21 mouse cellular contexts compared by ENCODE assay signal in the genomic region with DNA sequence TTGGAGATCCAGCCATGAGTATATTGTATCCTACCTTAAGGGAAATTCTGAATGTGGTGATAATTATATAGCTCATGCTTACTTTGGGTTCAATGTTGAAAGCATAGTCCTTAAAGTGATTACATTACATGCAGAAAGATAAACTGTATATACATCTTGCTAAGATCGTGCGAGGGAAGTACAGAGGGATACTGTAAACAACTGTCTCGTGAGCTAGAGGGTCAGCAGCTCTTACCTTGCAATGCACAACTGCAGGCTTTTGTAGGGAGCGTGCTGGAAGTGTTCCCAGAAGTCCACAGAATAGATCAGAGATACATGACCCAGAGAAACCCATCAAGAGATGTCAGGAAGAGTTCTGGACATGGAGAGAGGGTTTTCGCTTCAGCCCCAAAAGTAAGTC.
DNase-seq lines count a peak whose midpoint lies in the region; ATAC-seq and TF ChIP-seq lines count a peak whose summit lies in the region.
"Had no signal": no experiment of that assay in that cellular context is flagged by ENCODE, and none has a peak within 500 bp of the region (broad histone marks: within the 10 kb centered on the region; RNA-seq: fewer than 3 reads in every experiment).

No protein-coding gene starts in this region.

- DNase-seq in embryonic facial prominence, embryonic 10.5 days (ENCODE audit: low spot score) = no peak
- DNase-seq in lung, postnatal 0 days (ENCODE audit: low spot score) = no peak
- DNase-seq in left cerebral cortex, postnatal 14 days (ENCODE audit: low spot score in 2 of 2) = no peak
- DNase-seq: adrenal gland, adult 8-10 months; adrenal gland, postnatal 36 days; B cell, adult 2 months; cerebellum, adult 2 months; cerebellum, postnatal 10 days; forebrain, postnatal 0 days; gastrocnemius, adult 2 months; gastrocnemius, postnatal 25 days; heart, postnatal 36 days had no signal

- WGBS in embryonic facial prominence, embryonic 13.5 days = 79% methylated on average over 5 of the region's 5 CpGs
- WGBS in embryonic facial prominence, embryonic 10.5 days = 88% methylated on average over 5 of the region's 5 CpGs
- 45% methylated on average over 5 of the region's 5 CpGs for WGBS in lung, embryonic 16.5 days
- 35% methylated on average over 5 of the region's 5 CpGs for WGBS in lung, postnatal 0 days
- 47% methylated on average over 5 of the region's 5 CpGs for WGBS in intestine, embryonic 16.5 days
- WGBS in heart, embryonic 12.5 days = 76% methylated on average over 5 of the region's 5 CpGs

- H3K4me3 ChIP-seq in embryonic facial prominence, embryonic 13.5 days = no peak overlapping the region
- H3K4me3 ChIP-seq in embryonic facial prominence, embryonic 10.5 days = no peak overlapping the region
- no peak overlapping the region for H3K4me3 ChIP-seq in lung, embryonic 16.5 days (ENCODE audit: low read length)
- no peak overlapping the region for H3K4me3 ChIP-seq in lung, postnatal 0 days (ENCODE audit: low read depth, low read length)
- H3K4me3 ChIP-seq in intestine, embryonic 16.5 days (ENCODE audit: low read length) = no peak overlapping the region
- no peak overlapping the region for H3K4me3 ChIP-seq in heart, embryonic 12.5 days
- H3K4me3 ChIP-seq: forebrain, embryonic 12.5 days; gastrocnemius, adult 2 months; heart, embryonic 13.5 days; hindbrain, embryonic 15.5 days had no signal

- H3K27me3 ChIP-seq in embryonic facial prominence, embryonic 13.5 days = no peaks in the 10 kb centered on the region
- no peaks in the 10 kb centered on the region for H3K27me3 ChIP-seq in embryonic facial prominence, embryonic 10.5 days (replicated peaks; ENCODE audit: low read depth, poor library complexity, severe bottlenecking)
- no peaks in the 10 kb centered on the region for H3K27me3 ChIP-seq in lung, embryonic 16.5 days (ENCODE audit: control insufficient read depth, insufficient read depth, low read depth, low read length)
- H3K27me3 ChIP-seq in lung, postnatal 0 days (replicated peaks; ENCODE audit: insufficient read depth, low read length) = no peaks in the 10 kb centered on the region
- H3K27me3 ChIP-seq in intestine, embryonic 16.5 days (replicated peaks; ENCODE audit: control insufficient read depth, insufficient read depth, low read length) = no peaks in the 10 kb centered on the region
- H3K27me3 ChIP-seq in heart, embryonic 12.5 days (replicated peaks) = no peaks in the 10 kb centered on the region
- H3K27me3 ChIP-seq: forebrain, embryonic 12.5 days; heart, embryonic 13.5 days; hindbrain, embryonic 15.5 days had no signal

- no peaks in the 10 kb centered on the region for H3K9me3 ChIP-seq in embryonic facial prominence, embryonic 13.5 days
- no peaks in the 10 kb centered on the region for H3K9me3 ChIP-seq in embryonic facial prominence, embryonic 10.5 days
- H3K9me3 ChIP-seq in lung, embryonic 16.5 days (ENCODE audit: control insufficient read depth, low read length) = no peaks in the 10 kb centered on the region
- H3K9me3 ChIP-seq in lung, postnatal 0 days (ENCODE audit: low read length) = no peaks in the 10 kb centered on the region
- H3K9me3 ChIP-seq in intestine, embryonic 16.5 days (ENCODE audit: control insufficient read depth, low read length) = no peaks in the 10 kb centered on the region
- no peaks in the 10 kb centered on the region for H3K9me3 ChIP-seq in heart, embryonic 12.5 days (replicated peaks)
- H3K9me3 ChIP-seq: forebrain, embryonic 12.5 days; heart, embryonic 13.5 days; hindbrain, embryonic 15.5 days had no signal

- no peaks in the 10 kb centered on the region for H3K36me3 ChIP-seq in embryonic facial prominence, embryonic 13.5 days
- no peaks in the 10 kb centered on the region for H3K36me3 ChIP-seq in embryonic facial prominence, embryonic 10.5 days (replicated peaks)
- no peaks in the 10 kb centered on the region for H3K36me3 ChIP-seq in lung, embryonic 16.5 days (ENCODE audit: control insufficient read depth, insufficient read depth, low read length)
- no peaks in the 10 kb centered on the region for H3K36me3 ChIP-seq in lung, postnatal 0 days (ENCODE audit: insufficient read depth, low read length)
- H3K36me3 ChIP-seq in intestine, embryonic 16.5 days (ENCODE audit: control insufficient read depth, insufficient read depth, low read length) = no peaks in the 10 kb centered on the region
- H3K36me3 ChIP-seq in heart, embryonic 12.5 days = no peaks in the 10 kb centered on the region
- H3K36me3 ChIP-seq: forebrain, embryonic 12.5 days; G1E; heart, embryonic 13.5 days; hindbrain, embryonic 15.5 days had no signal

- no peak for TF ChIP-seq EP300 in lung, postnatal 0 days (IDR thresholded peaks at IDR 0.05)

- no peak for TF ChIP-seq CTCF in lung, postnatal 0 days (IDR thresholded peaks at IDR 0.05)

- H3K4me1 ChIP-seq in embryonic facial prominence, embryonic 13.5 days = peaks cover 26% of the 10 kb centered on the region
- H3K4me1 ChIP-seq in embryonic facial prominence, embryonic 10.5 days = peaks cover 14% of the 10 kb centered on the region
- peaks cover 23% of the 10 kb centered on the region for H3K4me1 ChIP-seq in lung, embryonic 16.5 days (replicated peaks; ENCODE audit: control insufficient read depth, insufficient read depth, low read length)
- H3K4me1 ChIP-seq in lung, postnatal 0 days (ENCODE audit: insufficient read depth, low read depth, low read length) = peaks cover 8% of the 10 kb centered on the region; the same call in 1 of the 2 replicates
- H3K4me1 ChIP-seq in intestine, embryonic 16.5 days (ENCODE audit: control insufficient read depth, insufficient read depth, low read length) = 0 out of 2 replicates have a peak, but pooled peaks cover 4% of the 10 kb centered on the region
- H3K4me1 ChIP-seq in heart, embryonic 12.5 days (replicated peaks) = no peaks in the 10 kb centered on the region
- H3K4me1 ChIP-seq: heart, embryonic 13.5 days; hindbrain, embryonic 15.5 days had no signal

- H3K9ac ChIP-seq in embryonic facial prominence, embryonic 13.5 days = no peak overlapping the region
- H3K9ac ChIP-seq in lung, embryonic 16.5 days (ENCODE audit: low read length) = no peak overlapping the region
- no peak overlapping the region for H3K9ac ChIP-seq in lung, postnatal 0 days (replicated peaks; ENCODE audit: low read depth)
- H3K9ac ChIP-seq in intestine, embryonic 16.5 days (ENCODE audit: low read depth, low read length) = no peak overlapping the region
- H3K9ac ChIP-seq in heart, embryonic 12.5 days = no peak overlapping the region
- H3K9ac ChIP-seq: forebrain, embryonic 12.5 days; forebrain, postnatal 0 days; heart, embryonic 13.5 days; hindbrain, embryonic 15.5 days had no signal

- no peak overlapping the region for H3K4me2 ChIP-seq in embryonic facial prominence, embryonic 13.5 days
- peak overlapping the region; percentile 34; the same call in 1 of the 2 replicates for H3K4me2 ChIP-seq in lung, embryonic 16.5 days (ENCODE audit: low read depth, low read length)
- H3K4me2 ChIP-seq in lung, postnatal 0 days (replicated peaks; ENCODE audit: low read depth, low read length) = no peak overlapping the region; the same call in 1 of the 2 replicates
- no peak overlapping the region for H3K4me2 ChIP-seq in intestine, embryonic 16.5 days (ENCODE audit: low read depth, low read length)
- H3K4me2 ChIP-seq in heart, embryonic 12.5 days = no peak overlapping the region
- H3K4me2 ChIP-seq: forebrain, embryonic 12.5 days; heart, embryonic 13.5 days; hindbrain, embryonic 15.5 days had no signal

- no peak for ATAC-seq in embryonic facial prominence, embryonic 13.5 days (ENCODE audit: insufficient number of reproducible peaks, insufficient read depth, low FRiP score, low TSS enrichment, low read depth)
- no peak for ATAC-seq in lung, embryonic 16.5 days (ENCODE audit: low read depth)
- ATAC-seq in lung, postnatal 0 days = no peak
- peak; percentile 64 for ATAC-seq in intestine, embryonic 16.5 days
- ATAC-seq in heart, embryonic 12.5 days (ENCODE audit: insufficient number of reproducible peaks, low FRiP score) = no peak
- ATAC-seq: CD4-positive, CD25-positive, alpha-beta regulatory T cell, adult 4 months; forebrain, postnatal 0 days had no signal

- intact Hi-C loops in left cerebral cortex, postnatal 14 days (cut with DNase I) = no loop called here

- peak overlapping the region; percentile 52; the same call in 1 of the 2 replicates for H3K27ac ChIP-seq in embryonic facial prominence, embryonic 13.5 days
- H3K27ac ChIP-seq in embryonic facial prominence, embryonic 10.5 days (replicated peaks) = no peak overlapping the region
- H3K27ac ChIP-seq in lung, embryonic 16.5 days (ENCODE audit: low read length) = peak overlapping the region; percentile 41
- H3K27ac ChIP-seq in lung, postnatal 0 days (ENCODE audit: low read length) = no peak overlapping the region
- H3K27ac ChIP-seq in intestine, embryonic 16.5 days (ENCODE audit: low read length) = peak overlapping the region; percentile 66
- no peak overlapping the region for H3K27ac ChIP-seq in heart, embryonic 12.5 days (ENCODE audit: poor library complexity, severe bottlenecking)
- H3K27ac ChIP-seq: forebrain, embryonic 12.5 days; gastrocnemius, adult 2 months; heart, embryonic 13.5 days; hindbrain, embryonic 15.5 days had no signal

Comparison
In these comparisons a context has a peak if more than half of its experiments do, and no peak if none do; other contexts are left out.
1. H3K27ac ChIP-seq: peak in embryonic facial prominence, embryonic 13.5 days (single experiment), lung, embryonic 16.5 days (single experiment) and intestine, embryonic 16.5 days (single experiment); none in embryonic facial prominence, embryonic 10.5 days (single experiment), lung, postnatal 0 days (single experiment) and heart, embryonic 12.5 days (single experiment).